Mouse (Mus musculus): ENCODE results near the gene Hs3st5. TPM values are rescaled to one million over a fixed set of nuclear protein-coding genes. Genes with fewer than 3 reads are reported as not detected.

Gene Hs3st5
- total and polyA plus RNA-seq, 3 experiments: not detected

DNA sequence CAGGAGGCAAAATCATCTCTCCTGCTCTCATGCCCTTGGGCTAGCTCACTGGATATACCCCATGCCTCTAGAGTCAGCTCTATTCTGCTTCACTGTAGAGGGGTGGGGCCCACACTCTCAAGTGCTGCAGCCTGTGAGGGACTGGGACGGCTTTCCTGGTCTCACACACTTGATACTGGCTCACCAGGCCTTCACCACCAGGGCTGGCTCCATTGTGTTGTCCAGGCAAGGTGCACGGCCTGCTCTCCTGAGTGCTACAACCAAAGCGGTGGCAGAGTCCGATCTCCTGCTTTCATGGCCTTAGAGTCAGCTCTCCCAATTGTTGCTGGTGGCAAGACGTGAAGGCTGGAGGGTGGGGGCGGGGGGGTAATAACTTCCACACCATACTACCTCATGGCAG, 268.3 kb downstream of the Hs3st5 start:
- dilution Hi-C loops (cut with MboI; ENCODE audit: extremely low pct_ligation_motif_present, extremely low pct_unique_long_range_greater_than_20kb, low sequenced_read_pairs) (no loop called here), in situ Hi-C loops (cut with MboI; ENCODE audit: low pct_ligation_motif_present, low pct_unique_long_range_greater_than_20kb, low sequenced_read_pairs) (no loop called here)
- Histone ChIP-seq H3K79me2 (replicated peaks; ENCODE audit: control insufficient read depth, extremely low read depth, insufficient read depth, poor library complexity, severe bottlenecking) (no peaks in the 10 kb centered on the region), H3K27me3 (replicated peaks) (no peaks in the 10 kb centered on the region), H3K9ac (ENCODE audit: insufficient read depth, low read depth) (no peak overlapping the region), H3K36me3 (replicated peaks in 1 of 2; ENCODE audit: control insufficient read depth in 1 of 2, insufficient read depth in 1 of 2, low read length in 1 of 2) (no peaks in the 10 kb centered on the region), H3K4me1 (ENCODE audit: control insufficient read depth in 1 of 2, insufficient read depth in 2 of 2) (no peaks in the 10 kb centered on the region), H3K4me2 (ENCODE audit: insufficient read depth, low read depth, poor library complexity, severe bottlenecking) (no peak overlapping the region), H3K9me3 (replicated peaks; ENCODE audit: low read length) (no peaks in the 10 kb centered on the region), H3K4me3 (replicated peaks in 1 of 3; ENCODE audit: low read depth in 2 of 3, low read length in 2 of 3, poor library complexity in 1 of 3) (no peak overlapping the region), H3K27ac (ENCODE audit: insufficient read depth, low read depth) (no peak overlapping the region)
- no peak for DNase-seq (ENCODE audit: extremely low read depth)
- no peak for TF ChIP-seq GABPA (IDR thresholded peaks at IDR 0.05; ENCODE audit: insufficient replicate concordance, low read depth, low read length)
- TF ChIP-seq RCOR1 (conservative IDR thresholded peaks at IDR 0.05; ENCODE audit: low read depth, low read length): no peak
- no peak for TF ChIP-seq MAZ (IDR thresholded peaks at IDR 0.05; ENCODE audit: low read depth, low read length)
- no peak for TF ChIP-seq PAX5 (IDR thresholded peaks at IDR 0.05; ENCODE audit: low read length)
- no peak for TF ChIP-seq HCFC1 (IDR thresholded peaks at IDR 0.05; ENCODE audit: low read depth, low read length)
- TF ChIP-seq POLR2A (IDR thresholded peaks at IDR 0.05; ENCODE audit: low read depth, low read length): no peak
- TF ChIP-seq NELFE (IDR thresholded peaks at IDR 0.05; ENCODE audit: low read depth, low read length): no peak
- no peak for TF ChIP-seq ZMIZ1 (IDR thresholded peaks at IDR 0.05; ENCODE audit: low read depth, low read length)
- TF ChIP-seq JUND (conservative IDR thresholded peaks at IDR 0.05; ENCODE audit: low read depth, low read length): no peak
- TF ChIP-seq EP300 (IDR thresholded peaks at IDR 0.05; ENCODE audit: low read length): no peak
- TF ChIP-seq KAT2A (IDR thresholded peaks at IDR 0.05; ENCODE audit: insufficient replicate concordance, low read length): no peak
- TF ChIP-seq RAD21 (IDR thresholded peaks at IDR 0.05; ENCODE audit: low read depth, low read length): no peak
- TF ChIP-seq CHD2 (IDR thresholded peaks at IDR 0.05; ENCODE audit: low read length): no peak
- no peak for TF ChIP-seq ZKSCAN1 (IDR thresholded peaks at IDR 0.05; ENCODE audit: borderline replicate concordance, low read depth, low read length)
- TF ChIP-seq UBTF (IDR thresholded peaks at IDR 0.05; ENCODE audit: low read depth, low read length): no peak
- no peak for TF ChIP-seq ZNF384 (IDR thresholded peaks at IDR 0.05; ENCODE audit: low read depth, low read length)
- no peak for TF ChIP-seq E2F4 (IDR thresholded peaks at IDR 0.05; ENCODE audit: insufficient replicate concordance, low read depth, low read length)
- TF ChIP-seq MXI1 (IDR thresholded peaks at IDR 0.05; ENCODE audit: low read depth, low read length): no peak

- H3K27ac ChIP-seq (ENCODE audit: insufficient read depth, low read depth): no peak overlapping the region
- in situ Hi-C loops (cut with MboI; ENCODE audit: low pct_ligation_motif_present, low pct_unique_long_range_greater_than_20kb, low sequenced_read_pairs) (no loop called here), dilution Hi-C loops (cut with MboI; ENCODE audit: extremely low pct_ligation_motif_present, extremely low pct_unique_long_range_greater_than_20kb, low sequenced_read_pairs) (no loop called here)
- H3K9me3 ChIP-seq (replicated peaks; ENCODE audit: low read length): no peaks in the 10 kb centered on the region
- H3K4me1 ChIP-seq (ENCODE audit: control insufficient read depth in 1 of 2, insufficient read depth in 2 of 2): no peaks in the 10 kb centered on the region
- H3K36me3 ChIP-seq (replicated peaks in 1 of 2; ENCODE audit: control insufficient read depth in 1 of 2, insufficient read depth in 1 of 2, low read length in 1 of 2): no peaks in the 10 kb centered on the region
- TF ChIP-seq UBTF (IDR thresholded peaks at IDR 0.05; ENCODE audit: low read depth, low read length): no peak
- no peak for TF ChIP-seq ZC3H11A (IDR thresholded peaks at IDR 0.05; ENCODE audit: low read depth, low read length)
- no peak for TF ChIP-seq USF2 (conservative IDR thresholded peaks at IDR 0.05; ENCODE audit: low read depth, low read length)
- TF ChIP-seq RAD21 (IDR thresholded peaks at IDR 0.05; ENCODE audit: low read depth, low read length): peak; percentile 13
- peak in 1 of 2 experiments; percentile 34; a peak in 3 of 4 replicates for TF ChIP-seq CTCF (conservative IDR thresholded peaks at IDR 0.05 in 1 of 2, IDR thresholded peaks at IDR 0.05 in 1 of 2; ENCODE audit: low read depth in 2 of 2, low read length in 2 of 2)
- H3K4me3 ChIP-seq (replicated peaks in 1 of 3; ENCODE audit: low read depth in 2 of 3, low read length in 2 of 3, poor library complexity in 1 of 3): no peak overlapping the region
- H3K79me2 ChIP-seq (replicated peaks; ENCODE audit: control insufficient read depth, extremely low read depth, insufficient read depth, poor library complexity, severe bottlenecking): no peaks in the 10 kb centered on the region
- H3K4me2 ChIP-seq (ENCODE audit: insufficient read depth, low read depth, poor library complexity, severe bottlenecking): no peak overlapping the region
- no peak for DNase-seq (ENCODE audit: extremely low read depth)
- H3K9ac ChIP-seq (ENCODE audit: insufficient read depth, low read depth): no peak overlapping the region
- no peaks in the 10 kb centered on the region for H3K27me3 ChIP-seq (replicated peaks)
Observed at GRCm38 (mm10) chr10:36781641-36782040, 275.0 kb downstream of the Hs3st5 start.

All from CH12.LX (cell line).